Mouse (Mus musculus): Measurements from ENCODE around the gene Gm10944. TPM values are rescaled to one million over a fixed set of nuclear protein-coding genes. Genes with fewer than 3 reads are reported as not detected.

Gm10944 gene
- not detected in 2 replicates for polyA plus RNA-seq (2015; fragmentation: Nextera tagmentation; extraction: Ambion mirVana)

GRCm38 (mm10) chr10:10681048-10681447, at the start of gene Gm10944:
Gene Gm10944 (plus strand): TSS chr10:10681348.

Other genes with a start within 250 kb of the Gm10944 start
- gene Adgb, start 209.0 kb upstream of the Gm10944 start, polyA plus RNA-seq (2015; fragmentation: Nextera tagmentation; extraction: Ambion mirVana), result 0.36 and 0.43 TPM in 2 replicates
- 5.9 and 7.4 TPM in 2 replicates for gene Rab32, start 123.1 kb upstream of the Gm10944 start, polyA plus RNA-seq (2015; fragmentation: Nextera tagmentation; extraction: Ambion mirVana)